Mouse (Mus musculus) left cerebral cortex, postnatal 25 days (tissue): ENCODE measurements around the gene Pan2. TPM values are rescaled to one million over a fixed set of nuclear protein-coding genes. Genes with fewer than 3 reads are reported as not detected.
"Not testable (repeated sequence)": the region's sequence is repeated elsewhere in the genome, so short reads cannot be mapped to it uniquely, and the experiment has no call there.

Experiments
- DNase-seq, 2 experiments: peaks; one replicate each; pipeline ENCODE4 v3.0.0; 2022; ENCODE audit warnings: low spot score in 2 of 2, mixed read lengths in 1 of 2
- intact Hi-C: fragments of 180-260 bp; cut with DNase I; formaldehyde crosslinking; loops from one replicate; pipeline ENCODE4 v1.15.1; 2025
- total RNA-seq, 2 experiments: library from RNA; stranded (reverse); gene quantifications; 2 replicates each; pipeline ENCODE4 v1.2.3; 2021

Pan2 gene
- total RNA-seq, 2 experiments from 2014 or later = 14.3 to 15.4 TPM

- intact Hi-C loops = no loop called here
- no peak for DNase-seq
Measured at GRCm38 (mm10) chr10:128327610-128328009, 24.5 kb downstream of the Pan2 start.

- intact Hi-C loops = loop anchor here (2.0 kb wide), 1 partner anchor 126 kb away; the partner anchor contains the start of gene Smarcc2
- DNase-seq = not testable (repeated sequence)
Measured at GRCm38 (mm10) chr10:128332358-128333249, 29.5 kb downstream of the Pan2 start.

- intact Hi-C loops = loop anchor here (5.0 kb wide), 1 partner anchor 42 kb away; the partner anchor contains the start of gene Ankrd52
- peak; percentile 47 to 65 for DNase-seq
Measured at GRCm38 (mm10) chr10:128335582-128335981, 32.4 kb downstream of the Pan2 start.

- intact Hi-C loops = loop anchor here (2.0 to 5.0 kb wide), 2 partner anchors 41 to 73 kb away; partner anchors contain the start of gene Ankrd52
- DNase-seq = no peak
Measured at GRCm38 (mm10) chr10:128336195-128336594, 33.1 kb downstream of the Pan2 start.

- no peak for DNase-seq
- intact Hi-C loops = loop anchor here (2.0 to 5.0 kb wide), 2 partner anchors 41 to 72 kb away; partner anchors contain the start of gene Ankrd52
Measured at GRCm38 (mm10) chr10:128336597-128336996, 33.5 kb downstream of the Pan2 start.

GRCm38 (mm10) chr10:128337306-128338181 is 34.4 kb downstream of the Pan2 start, which contains the start of gene Cs:
Cs (plus strand) TSS chr10:128337734.
- peak; percentile 93 to 98 for DNase-seq
- intact Hi-C loops = loop anchor here (1.0 to 5.0 kb wide), 3 partner anchors 34 to 71 kb away; partner anchors contain the start of genes Ankrd52 and Pan2

GRCm38 (mm10) chr10:128338415-128338814 is 35.3 kb downstream of the Pan2 start:
- intact Hi-C loops = loop anchor here (5.0 kb wide), 1 partner anchor 39 kb away; the partner anchor contains the start of gene Ankrd52
- no peak for DNase-seq

GRCm38 (mm10) chr10:128338948-128339347 is 35.8 kb downstream of the Pan2 start:
- intact Hi-C loops = loop anchor here (5.0 kb wide), 1 partner anchor 38 kb away; the partner anchor contains the start of gene Ankrd52
- no peak for DNase-seq

GRCm38 (mm10) chr10:128340257-128340656 is 37.1 kb downstream of the Pan2 start:
- intact Hi-C loops = no loop called here
- DNase-seq = no peak

- DNase-seq = peak in 1 of 2 experiments; percentile 29
- intact Hi-C loops = no loop called here
Measured at GRCm38 (mm10) chr10:128343436-128343835, 40.3 kb downstream of the Pan2 start.

GRCm38 (mm10) chr10:128344568-128345275 is 41.6 kb downstream of the Pan2 start:
- peak; percentile 56 to 89 for DNase-seq
- intact Hi-C loops = no loop called here

- DNase-seq = no peak
- intact Hi-C loops = no loop called here
Measured at GRCm38 (mm10) chr10:128347541-128347940, 44.4 kb downstream of the Pan2 start.

GRCm38 (mm10) chr10:128358796-128359195 is 55.7 kb downstream of the Pan2 start:
- DNase-seq = peak; percentile 52 to 65
- intact Hi-C loops = no loop called here

GRCm38 (mm10) chr10:128359226-128359625 is 56.1 kb downstream of the Pan2 start:
- no peak for DNase-seq
- intact Hi-C loops = no loop called here

GRCm38 (mm10) chr10:128361836-128362235 is 58.7 kb downstream of the Pan2 start:
- intact Hi-C loops = no loop called here
- DNase-seq = no peak

- intact Hi-C loops = no loop called here
Measured at GRCm38 (mm10) chr10:128362568-128362967, 59.4 kb downstream of the Pan2 start.

GRCm38 (mm10) chr10:128367899-128368401 is 64.8 kb downstream of the Pan2 start:
- peak in 1 of 2 experiments; percentile 17 for DNase-seq
- intact Hi-C loops = loop anchor here (2.0 to 5.0 kb wide), 2 partner anchors 41 to 89 kb away; partner anchors contain the start of gene Smarcc2

More at GRCm38 (mm10) chr10:128362568-128362967, 59.4 kb downstream of the Pan2 start:
- peak; percentile 32 to 63 for DNase-seq

GRCm38 (mm10) chr10:128368402-128369217 is 65.5 kb downstream of the Pan2 start, which contains the start of gene Coq10a:
Coq10a (minus strand) TSS chr10:128368997.
- intact Hi-C loops = loop anchor here (2.0 to 5.0 kb wide), 2 partner anchors 40 to 89 kb away; partner anchors contain the start of gene Smarcc2
- DNase-seq = peak; percentile 91 to 98
